Mouse (Mus musculus) layer of hippocampus, postnatal 10 days (tissue): ENCODE data around the gene Ptprd. TPM values are rescaled to one million over a fixed set of nuclear protein-coding genes. Genes with fewer than 3 reads are reported as not detected.
A peak's percentile ranks its signal among the peaks of the same experiment; 100 is the strongest.

Experiments used
- DNase-seq, 2 experiments: peaks; one replicate each; pipeline ENCODE4 v3.0.0; 2021; ENCODE audit warnings: low spot score in 2 of 2
- total RNA-seq, 2 experiments: library from RNA; stranded (reverse); gene quantifications; 2 replicates each; pipeline ENCODE4 v1.2.3; 2021

Gene Ptprd
- total RNA-seq, 2 experiments from 2014 or later, result 196 to 217 TPM

DNA sequence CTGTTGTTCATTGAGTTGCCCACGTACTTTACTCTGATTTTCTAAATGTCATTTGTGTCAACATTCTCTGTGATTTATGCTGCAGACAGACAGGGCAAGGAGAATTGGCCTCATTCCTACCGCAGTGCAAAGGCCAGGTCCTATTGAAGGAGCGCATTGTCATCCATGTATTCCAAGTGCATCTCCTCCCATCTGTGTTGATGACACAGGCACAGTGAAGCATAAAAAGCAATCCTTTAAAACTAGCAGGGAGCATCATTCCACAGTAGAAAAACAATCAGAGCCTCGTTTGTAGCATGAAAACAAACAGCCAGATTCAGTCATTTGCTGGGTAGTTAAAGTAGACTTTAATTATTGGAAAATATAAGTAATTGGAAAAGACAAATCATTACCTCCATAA is 960.6 kb downstream of the Ptprd start:
- DNase-seq, result no peak

DNA sequence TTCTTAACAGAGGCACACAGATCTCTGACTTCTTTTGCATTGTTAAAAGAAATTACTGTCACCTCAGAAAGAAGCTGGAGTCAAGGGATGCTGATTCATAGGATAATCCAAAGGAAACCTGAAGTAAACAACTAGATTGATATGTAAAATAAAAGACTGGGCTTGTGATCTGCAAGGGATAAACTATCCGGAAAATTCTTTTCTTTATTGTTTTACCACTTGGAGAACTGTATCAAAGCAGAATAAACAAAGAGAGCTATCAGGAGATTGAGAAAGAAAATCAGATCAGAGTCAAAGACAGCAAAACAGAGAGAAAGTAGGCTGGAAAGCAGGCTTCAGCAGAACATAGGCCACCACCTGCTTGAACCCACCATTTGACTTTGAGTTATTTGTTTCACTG is 962.0 kb downstream of the Ptprd start:
- DNase-seq, result no peak

DNA sequence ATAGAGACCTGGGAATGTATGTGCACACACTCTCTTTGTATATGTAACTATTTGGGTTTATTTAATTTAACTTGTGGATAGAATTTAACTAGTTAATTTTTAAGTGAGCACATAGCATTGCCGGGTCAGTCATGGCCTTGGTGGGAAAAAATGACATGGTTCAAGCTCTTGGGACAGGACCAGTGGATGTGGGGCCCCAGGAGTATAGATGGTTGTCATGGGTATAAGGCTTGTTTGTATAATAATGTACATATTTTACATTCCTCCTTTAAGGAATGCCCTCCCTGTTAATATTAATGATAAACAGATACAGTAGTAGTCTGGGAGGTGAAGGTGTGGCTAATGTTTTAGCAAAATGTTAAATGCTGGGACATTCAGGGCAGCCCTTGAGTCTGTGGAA is 962.8 kb downstream of the Ptprd start:
- no peak for DNase-seq

DNA sequence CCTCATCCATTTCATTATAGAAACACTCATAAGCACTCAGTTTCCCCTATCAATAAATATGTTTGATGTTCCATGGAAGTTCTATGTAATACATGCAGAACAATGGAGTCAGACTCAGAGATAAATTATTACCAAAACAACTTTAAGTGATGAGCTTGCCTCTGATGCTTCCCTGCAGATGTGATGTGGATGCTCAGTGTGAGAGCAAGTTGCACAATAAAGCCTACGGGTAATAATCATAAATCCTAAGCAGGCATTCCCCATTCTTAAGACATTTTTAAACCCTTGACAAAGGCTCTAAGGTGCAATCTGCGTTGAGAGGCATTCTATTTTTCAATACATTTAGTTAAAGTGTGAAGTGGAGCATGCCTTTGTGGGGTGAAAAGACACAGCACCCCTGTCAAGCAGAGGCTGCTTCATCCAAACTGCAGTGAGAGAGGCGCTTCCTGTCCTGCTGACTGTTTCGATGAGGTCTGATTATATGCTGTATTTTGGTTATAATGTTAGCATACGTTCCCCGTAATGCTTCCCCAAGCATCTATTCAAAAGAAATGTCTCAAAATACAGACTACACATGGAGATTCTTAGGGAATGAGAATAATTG is 969.8 kb downstream of the Ptprd start:
- no peak for DNase-seq

DNA sequence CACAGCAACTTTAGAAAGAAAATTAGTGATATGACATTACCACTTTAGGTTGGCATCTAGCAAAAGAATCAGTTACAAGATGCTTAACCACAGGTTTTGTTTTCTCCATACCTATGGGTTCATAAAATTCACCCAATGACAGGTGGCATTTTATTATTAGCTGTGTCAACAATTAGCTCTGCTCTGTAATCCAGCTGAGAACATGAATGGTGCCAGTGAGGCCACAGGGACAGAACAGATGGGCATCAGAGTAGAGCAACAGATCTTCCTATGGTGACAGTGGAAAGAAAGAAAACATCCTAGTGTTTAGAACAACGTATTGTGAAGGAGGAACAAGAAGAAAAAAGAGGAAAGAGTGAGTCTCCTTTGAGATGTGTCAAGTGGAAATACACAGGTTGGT is 973.6 kb downstream of the Ptprd start:
- no peak for DNase-seq

DNA sequence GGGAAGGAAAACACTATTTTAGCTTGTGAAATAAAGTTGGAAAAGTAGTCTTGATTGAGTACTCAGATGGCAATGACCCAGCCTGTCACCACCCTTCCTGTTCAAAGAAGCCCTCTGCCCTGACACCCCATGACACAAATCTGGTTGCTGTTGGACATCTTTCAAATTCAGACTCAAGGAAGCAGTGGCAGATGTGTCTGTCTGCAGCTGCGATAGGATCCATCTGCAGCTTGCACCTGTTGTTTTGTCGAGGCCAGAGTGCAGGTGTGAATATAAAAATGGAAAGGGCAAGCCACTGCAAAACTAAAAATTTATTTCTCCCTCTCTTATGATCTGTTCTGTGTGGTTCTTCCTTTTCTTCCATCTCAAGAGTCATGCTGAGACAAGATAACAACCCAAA is 978.5 kb downstream of the Ptprd start:
- no peak for DNase-seq

DNA sequence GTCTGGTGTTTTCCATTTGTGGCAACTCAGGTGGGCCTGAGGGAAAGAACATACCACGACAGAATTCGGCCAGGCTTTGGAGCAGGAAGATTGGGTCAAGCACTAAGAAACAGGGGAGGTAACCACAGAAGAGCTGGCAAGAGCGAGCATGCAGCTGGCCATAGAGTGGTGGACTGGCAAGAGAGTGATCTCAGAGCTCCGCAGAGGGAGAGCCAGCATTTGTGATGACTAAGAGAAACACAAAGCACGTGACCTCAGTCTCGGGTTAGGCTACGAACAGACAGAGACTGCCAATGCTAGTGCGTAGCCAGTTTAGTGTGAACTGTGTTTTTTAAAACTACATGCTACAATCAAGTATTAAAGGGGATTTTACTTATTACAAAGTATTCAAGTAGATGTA is 1042.9 kb downstream of the Ptprd start:
- DNase-seq, result no peak

DNA sequence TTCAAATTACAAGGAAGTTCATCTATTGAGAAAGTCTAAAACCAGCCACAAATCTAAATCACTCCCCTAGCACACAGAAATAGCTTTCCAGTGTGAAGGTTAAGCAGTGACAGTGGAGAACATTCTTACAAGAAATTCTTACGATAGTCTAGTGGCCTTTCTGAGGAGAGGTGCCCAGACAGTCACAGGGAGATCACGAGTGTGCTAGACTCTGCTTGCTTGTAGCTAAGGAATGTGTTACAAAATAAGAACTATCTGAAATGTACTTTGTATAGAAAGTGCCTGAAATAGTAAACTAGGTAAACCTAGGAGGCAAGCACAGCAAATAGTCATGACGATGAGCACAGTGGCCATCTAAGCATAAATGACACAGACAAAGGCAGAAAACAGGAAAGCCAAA is 1054.2 kb downstream of the Ptprd start:
- DNase-seq, result no peak

DNA sequence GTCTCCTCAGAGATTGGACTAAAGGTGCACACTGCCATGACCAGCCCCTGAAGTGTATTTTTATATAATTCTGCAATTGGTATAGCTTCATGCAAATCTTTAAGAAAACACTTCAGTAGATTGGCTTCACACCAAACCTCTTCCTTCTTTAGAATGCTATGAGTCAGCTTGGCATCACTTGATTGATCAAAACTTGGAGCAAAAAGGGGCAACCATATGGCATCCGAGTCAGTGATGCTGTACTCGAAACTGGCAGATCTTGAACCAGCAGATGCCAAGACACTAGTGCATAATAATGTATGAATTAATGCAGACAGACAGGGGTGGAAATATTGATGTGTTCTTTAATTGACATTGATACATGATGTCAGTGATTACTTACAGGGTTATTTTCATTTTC is 1056.2 kb downstream of the Ptprd start:
- DNase-seq, result no peak

DNA sequence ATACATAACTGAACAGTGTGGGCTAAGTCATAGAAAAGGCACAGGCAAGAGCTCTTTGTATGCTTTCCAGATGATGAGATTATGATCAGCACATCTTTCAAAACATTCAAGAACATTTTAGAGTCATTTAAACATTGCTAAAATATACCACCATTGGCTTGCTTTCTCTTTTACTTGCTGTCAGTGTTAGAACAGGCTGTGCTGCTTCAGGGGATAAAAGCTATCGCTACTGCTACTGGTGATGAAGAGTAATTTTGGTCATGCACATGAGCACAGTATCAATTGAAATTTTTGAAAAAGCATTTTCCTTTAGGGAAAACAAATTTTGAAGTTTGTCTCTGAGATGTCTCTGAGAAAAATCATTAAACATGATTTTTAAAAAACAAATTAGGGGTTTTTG is 1056.7 kb downstream of the Ptprd start:
- no peak for DNase-seq

DNA sequence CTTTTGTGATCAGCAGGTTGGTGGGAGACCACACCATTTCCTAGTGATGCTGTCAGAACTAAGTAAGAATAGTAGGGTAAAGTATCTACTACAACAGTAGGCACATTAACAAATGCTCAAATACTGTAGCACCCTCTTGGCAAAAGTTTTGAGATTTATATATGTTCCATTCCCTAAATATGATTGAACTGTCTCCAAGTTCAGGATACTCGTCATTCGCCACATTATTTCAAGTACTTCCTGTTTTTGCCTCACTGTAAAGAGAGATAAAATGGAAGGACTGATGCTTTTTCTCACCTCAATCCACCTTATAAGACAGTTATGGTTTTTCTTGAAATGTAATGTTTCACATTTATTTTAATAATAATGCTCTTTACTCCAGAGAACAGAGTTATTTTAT is 1086.9 kb downstream of the Ptprd start:
- no peak for DNase-seq

DNA sequence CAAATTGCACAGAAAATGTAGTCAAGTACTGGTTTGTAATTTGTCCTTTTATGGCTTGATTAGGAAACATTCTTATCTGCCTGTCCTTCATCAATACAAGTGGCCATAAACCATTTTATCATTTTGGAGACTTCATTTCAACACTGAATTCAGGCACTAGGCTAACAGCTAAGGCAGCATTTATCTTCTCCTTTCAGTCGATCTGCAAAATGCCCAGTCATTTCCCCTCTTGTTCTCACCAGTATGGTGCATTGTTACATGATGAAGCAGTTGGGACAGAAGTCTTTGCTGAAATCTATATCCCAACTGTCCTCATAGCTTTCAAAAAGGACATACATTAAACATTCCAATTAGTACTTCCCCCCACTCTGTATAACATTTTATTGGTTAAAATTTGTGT is 1100.9 kb downstream of the Ptprd start:
- DNase-seq, result no peak

DNA sequence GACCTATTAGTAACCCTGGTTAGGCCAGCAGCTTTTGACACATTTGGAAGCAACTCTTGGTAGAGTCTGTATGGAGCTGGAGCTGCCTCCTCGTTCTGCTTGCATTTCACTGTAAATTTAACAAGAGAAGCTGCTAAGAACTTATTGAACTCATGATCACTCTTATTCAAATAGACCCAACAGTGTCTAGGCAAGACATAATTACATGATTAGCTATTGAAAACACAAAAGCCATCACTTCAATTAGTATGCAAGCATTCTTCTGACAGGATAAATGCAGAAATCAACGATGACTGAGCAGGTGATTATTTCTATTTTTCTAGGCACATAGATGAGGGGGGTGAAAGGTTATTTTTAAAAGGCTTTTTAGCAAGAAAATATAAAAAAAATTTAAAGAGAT is 1104.5 kb downstream of the Ptprd start:
- DNase-seq, result no peak

DNA sequence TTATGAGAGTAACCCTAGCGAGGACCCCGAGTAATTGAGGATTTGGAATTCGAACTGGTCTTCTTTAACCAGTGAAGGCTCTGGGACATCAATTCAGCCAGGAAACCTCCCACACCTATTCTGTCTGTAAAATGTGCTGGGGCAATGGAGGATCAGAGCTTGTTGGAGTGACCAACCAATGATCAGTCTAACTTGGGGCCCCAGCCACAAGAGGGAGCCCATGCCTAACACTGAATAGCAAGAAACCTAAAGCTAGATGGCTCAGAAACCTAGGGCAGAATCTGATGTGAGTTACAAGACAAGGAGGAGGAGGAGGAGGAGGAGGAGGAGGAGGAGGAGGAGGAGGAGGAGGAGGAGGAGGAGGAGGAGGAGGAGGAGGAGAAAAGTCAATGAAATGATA is 1128.6 kb downstream of the Ptprd start:
- peak; percentile 33 to 52 for DNase-seq

DNA sequence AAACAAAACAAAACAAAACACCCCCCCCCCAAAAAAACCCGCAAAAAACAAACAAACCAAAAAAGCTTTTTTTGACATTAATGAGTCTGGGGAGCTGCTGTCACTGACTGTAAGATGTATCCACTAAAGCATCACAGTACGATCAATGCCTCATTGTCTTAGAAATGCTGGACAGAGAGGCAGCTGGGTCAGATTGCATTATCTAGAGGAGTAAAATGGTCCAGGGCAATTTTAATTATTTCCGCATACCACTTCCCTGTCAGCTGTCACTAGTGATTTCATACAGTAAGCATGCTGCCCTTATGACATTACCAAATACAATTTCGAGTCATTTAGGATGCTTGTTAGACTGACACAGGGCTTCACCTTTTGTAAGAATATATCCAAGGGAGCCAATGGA is 1134.2 kb downstream of the Ptprd start:
- DNase-seq, result no peak

DNA sequence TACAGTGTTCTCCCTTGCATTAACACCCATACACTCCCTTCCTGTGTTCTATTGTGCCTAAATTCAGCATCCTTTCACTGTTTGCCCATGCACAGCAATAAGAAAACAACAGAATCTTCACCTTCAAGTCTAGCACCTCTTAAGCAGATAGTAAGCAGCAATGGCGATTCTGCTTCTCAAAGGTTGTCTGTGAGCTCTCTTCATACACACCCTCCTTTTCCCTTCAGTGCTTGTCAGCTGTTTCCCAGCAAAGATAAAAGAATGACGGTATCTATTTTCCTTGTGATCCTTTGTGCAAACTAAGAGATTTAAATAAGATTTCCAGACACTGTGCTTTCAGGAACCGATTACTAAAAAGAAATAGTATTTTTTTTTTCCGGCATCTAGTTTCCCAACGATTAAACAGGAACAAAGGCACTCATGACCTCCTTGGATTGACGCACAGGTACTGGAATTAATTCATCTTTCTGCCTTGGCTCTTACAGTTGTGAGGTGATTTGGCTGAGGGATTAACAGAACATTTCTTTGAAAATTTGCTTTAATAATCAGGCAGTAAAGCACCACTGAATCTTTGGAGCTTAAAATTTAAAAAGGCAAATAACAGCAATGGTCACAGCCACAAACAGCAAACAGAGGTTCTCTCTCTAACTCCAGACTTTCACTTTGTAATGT is 1161.1 kb downstream of the Ptprd start:
- DNase-seq, result no peak

DNA sequence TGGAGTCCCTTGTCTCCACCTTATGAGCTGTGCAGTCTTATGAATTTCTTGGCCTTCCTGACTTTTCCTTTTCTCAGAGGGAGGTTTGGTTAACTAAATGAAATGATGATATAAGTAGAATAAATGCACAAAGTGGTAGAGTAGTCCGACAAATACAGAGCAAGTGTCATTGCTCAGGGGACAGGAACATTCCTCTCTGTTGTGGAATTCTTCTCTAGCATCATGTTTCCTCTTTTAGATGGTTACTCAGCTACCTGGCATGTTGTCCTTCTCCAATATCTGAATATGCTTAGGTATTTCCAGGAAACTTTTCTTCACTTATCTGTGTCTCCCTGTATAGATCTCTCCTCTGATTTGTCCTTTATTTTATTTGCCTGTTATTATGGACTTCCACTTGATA is 1207.3 kb downstream of the Ptprd start:
- no peak for DNase-seq

DNA sequence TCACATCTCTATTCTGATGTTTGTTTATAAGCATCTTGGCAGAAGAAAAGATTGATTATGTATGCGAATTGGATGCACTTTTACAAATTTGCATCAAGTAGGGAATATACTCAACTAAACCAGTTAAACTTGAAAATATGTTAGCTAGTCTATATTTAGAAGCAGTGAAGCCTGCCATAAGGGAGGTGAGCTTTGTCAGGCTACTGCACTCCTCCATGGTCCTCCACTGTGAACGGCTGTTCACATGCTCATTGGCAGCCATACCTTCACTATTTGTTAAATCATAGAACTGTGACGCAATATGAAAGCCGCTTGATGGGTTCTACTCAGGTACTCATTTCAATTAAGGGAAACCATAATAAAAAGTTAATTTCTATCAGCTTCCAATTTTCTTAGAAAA is 1215.6 kb downstream of the Ptprd start:
- no peak for DNase-seq

DNA sequence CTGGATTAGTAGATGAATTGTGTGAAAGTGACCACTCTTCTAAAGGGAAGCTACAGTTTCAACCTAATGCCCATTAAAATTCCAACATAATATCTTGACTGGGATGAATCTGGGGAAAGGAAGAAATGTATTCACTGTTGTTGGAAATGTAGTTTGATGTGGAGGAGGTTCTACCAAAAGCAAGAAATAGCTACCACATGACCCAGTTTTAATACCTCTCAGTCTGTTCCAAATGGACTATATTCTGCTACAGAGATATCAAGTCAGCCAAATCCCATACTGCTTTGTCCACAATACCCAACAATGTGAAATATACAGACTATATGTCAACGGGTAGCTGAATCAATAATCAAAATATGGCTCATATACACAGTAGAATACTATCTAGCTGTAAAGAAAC is 1221.8 kb downstream of the Ptprd start:
- DNase-seq, result no peak

DNA sequence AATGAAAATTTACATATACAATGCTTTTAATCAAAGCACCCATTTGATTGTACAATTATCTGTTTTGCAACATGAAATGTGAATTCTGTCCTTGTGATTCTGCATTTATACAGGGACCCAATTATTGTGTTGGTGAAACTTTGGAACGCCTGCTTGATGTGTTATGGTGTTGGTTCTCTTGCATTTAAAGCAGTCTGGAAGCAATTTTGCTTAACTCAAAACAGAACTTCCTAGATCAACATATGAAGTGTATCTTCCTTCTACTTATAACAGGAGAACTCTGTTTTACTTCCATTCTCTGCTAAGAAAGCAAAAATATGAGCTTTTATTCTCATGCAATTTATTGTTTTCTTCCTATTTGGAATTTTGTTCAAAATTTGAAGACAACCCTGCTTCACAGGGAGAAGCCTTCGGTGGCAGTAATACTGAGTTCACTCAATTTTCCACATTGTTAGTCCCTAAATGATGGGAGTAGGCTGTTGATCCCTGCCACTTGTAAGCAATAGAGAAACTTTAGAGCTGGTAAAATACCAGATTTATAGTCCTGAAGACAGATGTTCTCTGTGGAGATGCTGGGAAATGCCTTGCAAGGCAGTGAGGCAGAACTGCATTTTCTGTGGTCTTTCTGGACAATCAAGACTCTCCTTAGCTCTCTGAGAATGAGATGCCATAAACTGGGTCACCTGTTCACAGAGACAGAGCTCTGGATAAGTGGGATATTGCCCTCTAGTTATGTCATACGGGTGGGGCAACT is 1234.5 kb downstream of the Ptprd start:
- DNase-seq, result no peak

DNA sequence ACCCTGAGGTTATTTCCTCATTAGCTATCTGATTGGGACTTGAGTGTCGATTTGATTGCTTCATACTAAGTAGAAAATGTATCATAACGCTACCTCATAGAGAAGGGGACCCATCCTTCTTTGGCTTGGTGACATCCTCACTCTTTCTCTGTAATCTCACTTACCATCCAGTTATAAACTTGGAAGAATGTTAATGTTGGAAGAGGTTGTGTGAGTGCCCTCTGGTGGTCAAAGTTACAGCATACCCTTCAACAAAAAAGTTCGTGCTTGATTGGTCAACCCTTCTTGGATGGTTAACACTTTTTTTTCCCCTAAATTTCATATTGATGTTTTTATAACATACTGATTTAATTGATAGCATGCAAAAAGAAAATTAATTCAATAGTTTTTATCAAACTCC is 1263.5 kb downstream of the Ptprd start:
- DNase-seq, result peak; percentile 26 to 41
